Mouse (Mus musculus) forebrain, embryonic 12.5 days (tissue): Measurements from ENCODE around the gene Pth2. TPM values are rescaled to one million over a fixed set of nuclear protein-coding genes. Genes with fewer than 3 reads are reported as not detected.

Experiments
- ATAC-seq: fragments of 200-750 bp; cut with Nextera tagmentation; 2 replicates; pipeline ENCODE4 v1.8.0; 2017; ENCODE audit warnings: moderate TSS enrichment; ENCODE audit not compliant: low FRiP score
- H3K27ac ChIP-seq: fragments of 300-500 bp; sonication (generic); 2 replicates; pipeline ENCODE4 v1.5.1; 2016; ENCODE audit warnings: mild to moderate bottlenecking
- H3K27me3 ChIP-seq: fragments of 300-500 bp; sonication (generic); 2 replicates; pipeline ENCODE4 v1.6.1; 2016; ENCODE audit warnings: mild to moderate bottlenecking
- H3K36me3 ChIP-seq: fragments of 300-500 bp; sonication (generic); replicated peaks from 2 replicates; pipeline ENCODE4 v1.6.1; 2016; ENCODE audit warnings: mild to moderate bottlenecking
- H3K4me1 ChIP-seq: fragments of 300-500 bp; sonication (generic); 2 replicates; pipeline ENCODE4 v1.6.1; 2016
- H3K4me2 ChIP-seq: fragments of 300-500 bp; sonication (generic); 2 replicates; pipeline ENCODE4 v1.6.1; 2016; ENCODE audit warnings: mild to moderate bottlenecking, moderate library complexity
- H3K4me3 ChIP-seq: fragments of 300-500 bp; sonication (generic); replicated peaks from 2 replicates; pipeline ENCODE4 v1.5.1; 2016; ENCODE audit warnings: mild to moderate bottlenecking
- H3K9ac ChIP-seq: fragments of 300-500 bp; sonication (generic); 2 replicates; pipeline ENCODE4 v1.6.1; 2016; ENCODE audit warnings: mild to moderate bottlenecking
- H3K9me3 ChIP-seq: fragments of 300-500 bp; sonication (generic); 2 replicates; pipeline ENCODE4 v1.6.1; 2016
- WGBS: fragments of 180-500 bp; shearing (Covaris S2); methylation state at CpG from one replicate; pipeline ENCODE4 v1.1.7; 2016; 5-methylcytosine and 5-hydroxymethylcytosine counted together
- polyA plus RNA-seq: library from polyadenylated mRNA; unstranded; fragments of >200 nt; fragmentation: Nextera tagmentation; extraction: Ambion mirVana; gene quantifications from 2 replicates; pipeline ENCODE4 v1.2.1, GENCODE M21; 2016

Pth2 gene
- polyA plus RNA-seq, 1 experiment from 2014 or later, result 1.5 TPM

DNA sequence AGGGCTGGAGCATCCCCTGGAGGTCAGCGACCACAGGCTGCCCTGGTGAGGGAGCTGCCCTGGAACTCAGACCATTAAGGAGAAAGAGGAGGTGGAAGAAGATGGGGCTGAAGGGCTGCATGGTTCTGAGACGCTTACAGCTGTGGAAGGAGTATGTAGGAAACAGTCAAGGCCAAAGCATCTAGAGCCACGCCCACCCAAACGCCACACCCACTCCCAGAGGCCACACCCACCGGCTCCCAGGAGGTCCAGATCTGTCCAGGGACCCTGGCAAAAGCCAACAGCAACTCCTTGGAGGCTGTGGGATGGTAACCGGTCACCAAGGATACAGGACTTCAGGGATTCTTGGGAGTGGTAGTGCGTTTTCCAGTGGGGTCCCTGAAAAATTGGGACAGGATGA lies 2.2 kb upstream of the Pth2 start:
- no peak for ATAC-seq
- no peak overlapping the region for H3K9ac ChIP-seq
- no peaks in the 10 kb centered on the region for H3K9me3 ChIP-seq
- H3K4me3 ChIP-seq, result no peak overlapping the region
- H3K4me1 ChIP-seq, result peaks cover 31% of the 10 kb centered on the region
- H3K36me3 ChIP-seq, result no peaks in the 10 kb centered on the region
- WGBS, result 21% methylated on average over 7 of the region's 7 CpGs
- H3K27ac ChIP-seq, result no peak overlapping the region
- H3K4me2 ChIP-seq, result no peak overlapping the region
- peaks cover 98% of the 10 kb centered on the region for H3K27me3 ChIP-seq

GRCm38 (mm10) chr7:45179469-45179868 lies 1.3 kb upstream of the Pth2 start, which contains the start of gene Gfy:
Gene Gfy, minus strand, starts transcription at chr7:45179569.
- ATAC-seq, result no peak
- Histone ChIP-seq H3K36me3 (no peaks in the 10 kb centered on the region), H3K9ac (no peak within 1 kb of the TSS), H3K9me3 (no peaks in the 10 kb centered on the region), H3K4me1 (peaks cover 31% of the 10 kb centered on the region), H3K27ac (no peak within 1 kb of the TSS), H3K27me3 (peaks cover 100% of the 10 kb centered on the region), H3K4me3 (no peak within 1 kb of the TSS), H3K4me2 (no peak within 1 kb of the TSS)
- WGBS, result 22% methylated on average over 7 of the region's 7 CpGs

DNA sequence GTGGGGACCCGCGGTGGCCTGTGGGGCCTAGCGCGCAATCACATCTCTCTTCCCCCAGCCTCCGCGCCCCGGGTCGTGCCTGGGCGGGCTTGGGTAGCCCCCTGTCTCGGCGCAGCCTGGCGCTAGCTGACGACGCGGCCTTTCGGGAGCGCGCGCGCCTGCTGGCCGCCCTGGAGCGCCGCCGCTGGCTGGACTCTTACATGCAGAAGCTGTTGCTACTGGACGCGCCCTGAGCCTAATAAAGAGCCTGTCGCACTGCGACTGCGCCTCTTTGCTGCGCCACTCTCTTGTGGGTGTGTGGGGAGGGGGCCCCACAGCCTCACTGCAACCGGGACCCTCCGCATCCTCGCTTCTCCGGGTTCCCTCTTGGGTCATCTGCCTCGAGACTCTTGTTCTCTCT lies 745 bp downstream of the Pth2 start:
- peaks cover 98% of the 10 kb centered on the region for H3K27me3 ChIP-seq
- no peak overlapping the region for H3K27ac ChIP-seq
- H3K9me3 ChIP-seq, result no peaks in the 10 kb centered on the region
- no peaks in the 10 kb centered on the region for H3K36me3 ChIP-seq
- H3K4me2 ChIP-seq, result peak overlapping the region; percentile 41
- H3K4me3 ChIP-seq, result peak overlapping the region; percentile 28
- ATAC-seq, result no peak
- WGBS, result 4% methylated on average over 35 of the region's 35 CpGs
- H3K9ac ChIP-seq, result no peak overlapping the region
- H3K4me1 ChIP-seq, result peaks cover 18% of the 10 kb centered on the region

DNA sequence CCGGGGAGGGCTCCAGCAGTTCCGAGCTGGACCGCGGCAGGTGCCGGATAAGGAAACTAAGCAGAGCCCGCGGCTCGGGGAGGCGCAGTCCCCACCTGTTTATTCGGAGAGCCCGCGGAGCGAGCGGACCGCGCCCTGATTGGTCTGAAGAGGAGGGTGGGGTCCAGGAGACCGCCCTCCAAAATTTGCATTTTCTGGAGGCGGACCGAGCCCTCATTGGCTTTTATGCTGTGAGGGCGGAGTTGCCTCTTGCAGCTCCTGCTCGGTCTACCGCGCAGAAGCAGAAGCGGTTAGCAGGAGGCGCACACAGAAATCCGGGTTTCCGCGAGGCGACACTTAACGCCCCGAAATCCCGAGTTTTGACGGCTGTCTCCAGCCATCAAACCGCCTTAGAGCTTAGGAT lies 1.4 kb downstream of the Pth2 start:
- no peaks in the 10 kb centered on the region for H3K9me3 ChIP-seq
- no peak overlapping the region for H3K9ac ChIP-seq
- under 1% methylated on average over 34 of the region's 34 CpGs for WGBS
- H3K27ac ChIP-seq, result no peak overlapping the region
- peak overlapping the region; percentile 41 for H3K4me2 ChIP-seq
- H3K4me3 ChIP-seq, result peak overlapping the region; percentile 28
- H3K4me1 ChIP-seq, result peaks cover 16% of the 10 kb centered on the region
- H3K27me3 ChIP-seq, result peaks cover 97% of the 10 kb centered on the region
- peak; percentile 85 for ATAC-seq
- H3K36me3 ChIP-seq, result no peaks in the 10 kb centered on the region

- no peaks in the 10 kb centered on the region for H3K9me3 ChIP-seq
- H3K27ac ChIP-seq, result no peak overlapping the region
- H3K4me3 ChIP-seq, result peak overlapping the region; percentile 28
- WGBS, result 16% methylated on average over 11 of the region's 11 CpGs
- no peaks in the 10 kb centered on the region for H3K36me3 ChIP-seq
- H3K27me3 ChIP-seq, result peaks cover 97% of the 10 kb centered on the region
- peaks cover 16% of the 10 kb centered on the region for H3K4me1 ChIP-seq
- ATAC-seq, result 0 out of 2 replicates have a peak, but pooled peaks have one; percentile 6
- no peak overlapping the region for H3K9ac ChIP-seq
- H3K4me2 ChIP-seq, result peak overlapping the region; percentile 41
Measured at GRCm38 (mm10) chr7:45182606-45183005, 1.8 kb downstream of the Pth2 start.

DNA sequence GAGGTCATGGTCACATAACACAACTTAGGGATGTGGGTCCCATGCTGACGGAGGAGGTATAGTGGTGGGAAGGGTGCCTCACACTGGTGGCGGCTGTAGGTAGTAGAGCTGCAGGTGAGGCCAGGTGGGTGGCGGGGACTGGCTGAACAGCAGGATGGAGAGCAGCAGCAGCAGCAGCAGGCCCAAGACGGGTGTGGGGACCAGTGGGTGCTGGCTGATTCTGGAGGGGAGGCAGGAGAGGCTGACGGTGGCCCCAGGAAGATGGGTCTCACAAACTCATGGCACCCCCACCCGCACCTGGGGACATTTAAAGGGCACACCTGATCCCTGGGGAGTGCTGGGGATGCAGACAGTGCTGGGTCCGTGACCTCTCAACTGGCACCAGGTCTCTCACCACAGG lies 2.9 kb downstream of the Pth2 start:
- peaks cover 97% of the 10 kb centered on the region for H3K27me3 ChIP-seq
- no peak overlapping the region for H3K4me2 ChIP-seq
- WGBS, result 62% methylated on average over 7 of the region's 7 CpGs
- H3K4me3 ChIP-seq, result no peak overlapping the region
- H3K9me3 ChIP-seq, result no peaks in the 10 kb centered on the region
- no peaks in the 10 kb centered on the region for H3K36me3 ChIP-seq
- no peak for ATAC-seq
- no peak overlapping the region for H3K9ac ChIP-seq
- peaks cover 16% of the 10 kb centered on the region for H3K4me1 ChIP-seq
- no peak overlapping the region for H3K27ac ChIP-seq

DNA sequence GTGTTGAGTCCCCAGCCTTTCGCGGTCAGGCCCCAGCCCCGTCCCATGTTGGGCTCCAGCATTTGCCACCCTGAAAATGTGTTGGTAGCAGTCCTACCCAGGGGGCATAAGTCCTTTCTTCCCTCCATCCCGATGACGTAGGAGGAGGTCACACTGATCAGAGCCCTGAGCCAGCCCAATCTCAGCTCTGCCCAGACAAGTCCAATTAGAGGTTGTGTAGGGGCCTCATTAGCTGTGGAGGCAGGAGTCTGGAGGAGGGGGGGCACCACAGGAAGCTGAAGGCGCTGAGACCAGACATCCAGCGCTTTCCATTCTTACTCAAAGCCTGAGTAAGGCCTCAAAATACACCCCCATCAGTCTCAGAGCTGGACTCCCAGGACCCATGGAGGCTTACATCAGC lies 5.1 kb downstream of the Pth2 start:
- peaks cover 95% of the 10 kb centered on the region for H3K27me3 ChIP-seq
- no peaks in the 10 kb centered on the region for H3K9me3 ChIP-seq
- WGBS, result 51% methylated on average over 7 of the region's 7 CpGs
- H3K27ac ChIP-seq, result no peak overlapping the region
- H3K4me3 ChIP-seq, result no peak overlapping the region
- H3K4me1 ChIP-seq, result peaks cover 16% of the 10 kb centered on the region
- no peaks in the 10 kb centered on the region for H3K36me3 ChIP-seq
- H3K9ac ChIP-seq, result no peak overlapping the region
- no peak overlapping the region for H3K4me2 ChIP-seq
- no peak for ATAC-seq

- H3K9me3 ChIP-seq, result no peaks in the 10 kb centered on the region
- H3K27ac ChIP-seq, result no peak overlapping the region
- no peak overlapping the region for H3K4me3 ChIP-seq
- H3K4me1 ChIP-seq, result peaks cover 6% of the 10 kb centered on the region; the same call in 1 of the 2 replicates
- ATAC-seq, result no peak
- peaks cover 71% of the 10 kb centered on the region for H3K27me3 ChIP-seq
- 59% methylated on average over 16 of the region's 16 CpGs for WGBS
- no peaks in the 10 kb centered on the region for H3K36me3 ChIP-seq
- H3K4me2 ChIP-seq, result no peak overlapping the region
- H3K9ac ChIP-seq, result no peak overlapping the region
Measured at GRCm38 (mm10) chr7:45189600-45189999, 8.8 kb downstream of the Pth2 start.

GRCm38 (mm10) chr7:45190186-45190585 lies 9.4 kb downstream of the Pth2 start:
- Histone ChIP-seq H3K36me3 (no peaks in the 10 kb centered on the region), H3K4me1 (0 out of 2 replicates have a peak, but pooled peaks cover 9% of the 10 kb centered on the region), H3K4me2 (no peak overlapping the region), H3K9me3 (no peaks in the 10 kb centered on the region), H3K27me3 (peaks cover 65% of the 10 kb centered on the region), H3K27ac (no peak overlapping the region), H3K9ac (no peak overlapping the region), H3K4me3 (no peak overlapping the region)
- ATAC-seq, result no peak
- 95% methylated on average over 6 of the region's 6 CpGs for WGBS

DNA sequence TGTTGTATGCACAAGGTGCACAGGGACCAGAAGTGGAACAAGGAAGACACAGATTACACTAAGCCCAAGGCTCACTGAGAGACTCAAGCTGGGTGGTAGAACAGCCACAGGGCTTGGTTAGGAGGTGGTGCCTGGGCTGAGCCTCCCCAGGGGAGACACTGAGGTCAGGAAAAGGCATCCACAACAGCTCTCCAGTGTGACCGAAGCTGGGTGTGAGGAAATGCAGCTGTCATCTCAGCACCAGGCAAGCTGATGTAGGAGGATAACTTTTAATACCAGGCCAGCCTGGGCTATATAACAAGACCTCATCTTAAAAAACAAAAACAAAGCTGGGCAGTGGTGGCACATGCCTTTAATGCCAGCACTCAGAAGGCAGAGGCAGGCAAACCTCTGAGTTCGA lies 10.4 kb downstream of the Pth2 start:
- Histone ChIP-seq H3K36me3 (no peaks in the 10 kb centered on the region), H3K27me3 (peaks cover 62% of the 10 kb centered on the region), H3K4me3 (no peak overlapping the region), H3K27ac (no peak overlapping the region), H3K9me3 (no peaks in the 10 kb centered on the region), H3K4me1 (peaks cover 12% of the 10 kb centered on the region; the same call in 1 of the 2 replicates), H3K4me2 (no peak overlapping the region), H3K9ac (no peak overlapping the region)
- 90% methylated on average over 2 of the region's 2 CpGs for WGBS
- ATAC-seq, result no peak

GRCm38 (mm10) chr7:45191803-45192363 lies 11.1 kb downstream of the Pth2 start:
- H3K4me2 ChIP-seq, result no peak overlapping the region
- WGBS, result 33% methylated on average over 8 of the region's 8 CpGs
- H3K27me3 ChIP-seq, result peaks cover 63% of the 10 kb centered on the region
- no peak overlapping the region for H3K4me3 ChIP-seq
- no peaks in the 10 kb centered on the region for H3K9me3 ChIP-seq
- no peak for ATAC-seq
- no peaks in the 10 kb centered on the region for H3K36me3 ChIP-seq
- no peak overlapping the region for H3K27ac ChIP-seq
- H3K4me1 ChIP-seq, result peaks cover 12% of the 10 kb centered on the region; the same call in 1 of the 2 replicates
- H3K9ac ChIP-seq, result no peak overlapping the region

DNA sequence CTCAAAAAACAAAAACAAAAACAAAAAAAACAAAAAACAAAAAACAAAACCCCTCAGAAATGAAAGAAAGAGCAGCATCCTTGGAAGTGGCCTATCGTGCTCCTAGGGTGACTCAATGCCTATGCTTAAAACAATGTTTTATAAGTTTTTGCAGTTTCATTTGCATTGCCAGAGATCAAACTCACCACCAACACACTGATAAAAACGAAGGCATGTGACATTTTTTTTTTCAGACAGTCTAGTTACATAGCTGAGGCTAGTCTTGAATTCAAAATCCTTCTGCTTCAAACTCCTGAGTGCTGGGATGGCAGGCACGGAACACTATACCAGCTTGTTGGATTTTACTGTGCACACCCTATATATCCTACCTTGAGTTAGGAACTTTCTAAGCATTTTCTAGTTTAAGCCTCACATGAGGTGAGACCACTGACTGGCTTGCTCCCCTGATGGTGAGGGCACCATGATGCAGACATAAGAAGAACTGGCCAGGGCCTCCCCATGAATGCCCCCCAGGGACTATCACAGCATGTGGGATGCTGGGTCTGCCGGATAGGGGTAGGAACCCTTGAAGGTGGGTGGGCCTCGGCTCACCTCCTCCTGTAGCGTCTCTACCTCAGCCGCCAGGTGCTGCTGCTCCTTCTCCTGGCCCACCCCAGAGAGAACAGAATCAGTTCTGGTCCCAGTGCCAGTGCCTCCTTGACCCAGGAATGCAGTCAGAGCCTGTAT lies 12.0 kb downstream of the Pth2 start:
- 81% methylated on average over 7 of the region's 7 CpGs for WGBS
- no peak overlapping the region for H3K4me3 ChIP-seq
- H3K27me3 ChIP-seq, result peaks cover 59% of the 10 kb centered on the region
- H3K27ac ChIP-seq, result no peak overlapping the region
- no peak overlapping the region for H3K4me2 ChIP-seq
- no peaks in the 10 kb centered on the region for H3K36me3 ChIP-seq
- no peaks in the 10 kb centered on the region for H3K9me3 ChIP-seq
- H3K9ac ChIP-seq, result no peak overlapping the region
- ATAC-seq, result no peak
- peaks cover 12% of the 10 kb centered on the region; the same call in 1 of the 2 replicates for H3K4me1 ChIP-seq

DNA sequence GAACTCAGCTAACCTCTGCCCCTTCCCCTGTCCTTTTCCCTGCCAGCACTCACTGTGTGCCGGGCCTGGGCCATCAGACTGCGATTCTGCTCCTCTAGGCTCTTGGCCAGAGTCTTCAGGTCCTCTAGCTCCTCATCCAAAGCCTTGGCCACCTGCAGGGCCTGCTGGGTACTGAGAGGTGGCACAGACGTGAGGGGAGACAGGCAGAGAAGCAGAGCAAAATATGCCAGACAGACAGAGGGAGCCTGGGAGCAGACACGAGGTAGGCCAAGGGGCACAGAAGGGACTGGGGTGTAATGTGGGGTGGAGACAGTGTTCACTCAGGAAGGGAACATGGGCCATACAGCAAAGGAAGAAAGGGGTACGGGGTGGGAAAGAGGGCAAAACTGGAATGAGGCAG lies 12.6 kb downstream of the Pth2 start:
- Histone ChIP-seq H3K4me2 (no peak overlapping the region), H3K4me1 (peaks cover 15% of the 10 kb centered on the region; the same call in 1 of the 2 replicates), H3K36me3 (no peaks in the 10 kb centered on the region), H3K9ac (no peak overlapping the region), H3K4me3 (no peak overlapping the region), H3K27me3 (peaks cover 53% of the 10 kb centered on the region), H3K9me3 (no peaks in the 10 kb centered on the region), H3K27ac (no peak overlapping the region)
- no peak for ATAC-seq
- 71% methylated on average over 5 of the region's 5 CpGs for WGBS
